Mouse (Mus musculus): ENCODE results near the gene Ddc. TPM values are rescaled to one million over a fixed set of nuclear protein-coding genes. Genes with fewer than 3 reads are reported as not detected.

Ddc gene
- polyA plus RNA-seq, 1 experiment from 2014 or later, result 21.1 TPM

- ATAC-seq (replicated peaks), result peak; percentile 67; the same call in 1 of the 2 replicates
- Histone ChIP-seq H3K27me3 (replicated peaks) (no peaks in the 10 kb centered on the region), H3K36me3 (replicated peaks) (peaks cover 5% of the 10 kb centered on the region; the same call in 1 of the 2 replicates), H3K9ac (no peak overlapping the region), H3K27ac (no peak overlapping the region), H3K4me3 (no peak overlapping the region), H3K4me2 (no peak overlapping the region), H3K4me1 (no peaks in the 10 kb centered on the region), H3K9me3 (no peaks in the 10 kb centered on the region)
- WGBS, result 66% methylated on average over 11 of the region's 11 CpGs
These were observed 34.3 kb upstream of the Ddc start for GRCm38 (mm10) chr11:11932102-11932789.

DNA sequence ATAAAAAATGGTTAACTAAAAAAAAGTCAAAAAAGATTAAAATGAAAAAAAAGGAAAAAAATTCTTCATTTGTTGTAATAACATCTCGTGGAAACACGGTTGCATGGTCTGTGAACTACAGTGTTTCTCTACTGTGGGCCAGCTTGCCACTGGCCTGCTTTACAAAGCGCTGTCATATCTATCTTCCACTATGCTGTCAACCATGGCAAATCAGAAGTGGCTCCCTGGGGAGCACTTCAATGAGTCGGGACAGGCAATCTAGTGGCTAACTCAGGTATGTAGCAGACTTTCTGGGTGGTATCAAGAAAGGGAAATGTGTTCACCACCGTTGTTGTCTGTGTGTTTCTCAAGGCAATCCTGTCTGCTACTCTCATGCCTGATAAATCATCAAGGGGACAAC, 33.7 kb upstream of the Ddc start:
- Histone ChIP-seq H3K4me3 (no peak overlapping the region), H3K27me3 (replicated peaks) (no peaks in the 10 kb centered on the region), H3K9me3 (no peaks in the 10 kb centered on the region), H3K27ac (no peak overlapping the region), H3K9ac (no peak overlapping the region), H3K4me1 (no peaks in the 10 kb centered on the region), H3K36me3 (replicated peaks) (peaks cover 5% of the 10 kb centered on the region; the same call in 1 of the 2 replicates), H3K4me2 (no peak overlapping the region)
- ATAC-seq (replicated peaks), result no peak
- 63% methylated on average over 5 of the region's 5 CpGs for WGBS

- no peaks in the 10 kb centered on the region for H3K9me3 ChIP-seq
- H3K27me3 ChIP-seq (replicated peaks), result no peaks in the 10 kb centered on the region
- H3K4me1 ChIP-seq, result no peaks in the 10 kb centered on the region
- no peak overlapping the region for H3K27ac ChIP-seq
- ATAC-seq (replicated peaks), result no peak
- WGBS, result 91% methylated on average over 11 of the region's 11 CpGs
- no peak overlapping the region for H3K9ac ChIP-seq
- no peak overlapping the region for H3K4me3 ChIP-seq
- no peak overlapping the region for H3K4me2 ChIP-seq
- no peaks in the 10 kb centered on the region; the same call in 1 of the 2 replicates for H3K36me3 ChIP-seq (replicated peaks)
These were observed 32.6 kb upstream of the Ddc start for GRCm38 (mm10) chr11:11930527-11930926.

GRCm38 (mm10) chr11:11929059-11929458, 31.1 kb upstream of the Ddc start:
- Histone ChIP-seq H3K36me3 (replicated peaks) (no peaks in the 10 kb centered on the region; the same call in 1 of the 2 replicates), H3K27me3 (replicated peaks) (no peaks in the 10 kb centered on the region), H3K9ac (no peak overlapping the region), H3K27ac (no peak overlapping the region), H3K4me1 (no peaks in the 10 kb centered on the region), H3K9me3 (no peaks in the 10 kb centered on the region), H3K4me3 (no peak overlapping the region), H3K4me2 (no peak overlapping the region)
- ATAC-seq (replicated peaks), result no peak
- WGBS, result 89% methylated on average over 3 of the region's 3 CpGs

GRCm38 (mm10) chr11:11928586-11928985, 30.6 kb upstream of the Ddc start:
- WGBS, result 90% methylated on average over 2 of the region's 2 CpGs
- H3K9me3 ChIP-seq, result no peaks in the 10 kb centered on the region
- no peaks in the 10 kb centered on the region for H3K27me3 ChIP-seq (replicated peaks)
- no peaks in the 10 kb centered on the region; the same call in 1 of the 2 replicates for H3K36me3 ChIP-seq (replicated peaks)
- H3K27ac ChIP-seq, result no peak overlapping the region
- no peak for ATAC-seq (replicated peaks)
- no peaks in the 10 kb centered on the region for H3K4me1 ChIP-seq
- no peak overlapping the region for H3K4me2 ChIP-seq
- no peak overlapping the region for H3K4me3 ChIP-seq
- H3K9ac ChIP-seq, result no peak overlapping the region

DNA sequence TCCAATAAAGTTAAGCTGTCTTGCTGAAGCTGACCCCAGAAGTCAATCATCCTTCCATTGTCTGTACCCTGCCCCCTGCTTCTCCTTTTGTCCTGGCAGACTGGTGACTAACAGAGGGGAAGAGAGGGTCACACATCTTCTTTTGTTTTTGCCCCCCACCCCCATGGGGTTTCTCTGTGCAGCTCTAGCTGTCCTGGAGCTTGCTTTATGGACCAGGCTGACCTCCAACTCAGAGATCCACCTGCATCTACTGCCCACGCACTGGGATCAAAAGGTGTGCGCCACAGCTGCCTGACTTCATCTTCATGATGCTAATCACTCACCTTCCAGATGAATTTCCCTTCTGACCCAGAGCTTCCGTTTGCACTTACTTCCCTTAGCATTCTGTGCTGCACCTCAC, 26.0 kb upstream of the Ddc start:
- no peak overlapping the region for H3K4me3 ChIP-seq
- H3K9me3 ChIP-seq, result no peaks in the 10 kb centered on the region
- no peaks in the 10 kb centered on the region for H3K36me3 ChIP-seq (replicated peaks)
- no peak overlapping the region for H3K9ac ChIP-seq
- ATAC-seq (replicated peaks), result no peak
- H3K4me2 ChIP-seq, result no peak overlapping the region
- WGBS, result 27% methylated on average over 3 of the region's 3 CpGs
- no peaks in the 10 kb centered on the region for H3K27me3 ChIP-seq (replicated peaks)
- H3K27ac ChIP-seq, result no peak overlapping the region
- no peaks in the 10 kb centered on the region for H3K4me1 ChIP-seq

DNA sequence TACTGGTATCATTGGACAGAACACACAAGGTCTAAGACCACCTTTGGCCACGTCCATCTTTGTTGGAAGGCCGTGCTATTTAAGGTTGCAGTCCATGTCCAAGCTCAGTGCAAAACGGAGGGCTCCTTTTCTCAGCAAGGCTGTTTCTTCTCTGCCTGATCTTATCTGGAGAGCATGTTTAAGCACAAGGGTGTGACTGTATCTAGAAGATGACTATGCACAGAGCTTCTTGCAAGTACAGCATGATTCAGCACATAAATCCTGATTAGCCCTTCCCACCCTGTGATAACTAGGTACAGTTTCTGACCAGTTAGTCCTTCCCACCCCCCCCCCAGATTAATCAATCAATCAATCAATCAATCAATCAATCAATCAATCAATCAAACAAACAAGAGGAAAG, 25.4 kb upstream of the Ddc start:
- H3K4me3 ChIP-seq, result no peak overlapping the region
- no peak for ATAC-seq (replicated peaks)
- 87% methylated on average over 3 of the region's 3 CpGs for WGBS
- no peaks in the 10 kb centered on the region for H3K9me3 ChIP-seq
- H3K27me3 ChIP-seq (replicated peaks), result no peaks in the 10 kb centered on the region
- H3K27ac ChIP-seq, result no peak overlapping the region
- no peaks in the 10 kb centered on the region for H3K4me1 ChIP-seq
- no peaks in the 10 kb centered on the region for H3K36me3 ChIP-seq (replicated peaks)
- no peak overlapping the region for H3K9ac ChIP-seq
- no peak overlapping the region for H3K4me2 ChIP-seq

GRCm38 (mm10) chr11:11922106-11922505, 24.2 kb upstream of the Ddc start:
- H3K9ac ChIP-seq, result no peak overlapping the region
- no peak for ATAC-seq (replicated peaks)
- no peaks in the 10 kb centered on the region for H3K36me3 ChIP-seq (replicated peaks)

GRCm38 (mm10) chr11:11907703-11908413, 9.9 kb upstream of the Ddc start:
- H3K4me1 ChIP-seq, result no peaks in the 10 kb centered on the region
- no peak overlapping the region for H3K4me2 ChIP-seq
- no peak overlapping the region for H3K4me3 ChIP-seq
- no peak overlapping the region for H3K27ac ChIP-seq
- no peaks in the 10 kb centered on the region for H3K9me3 ChIP-seq
- H3K9ac ChIP-seq, result no peak overlapping the region
- H3K36me3 ChIP-seq (replicated peaks), result no peaks in the 10 kb centered on the region
- 60% methylated on average over 7 of the region's 7 CpGs for WGBS
- ATAC-seq (replicated peaks), result no peak
- no peaks in the 10 kb centered on the region for H3K27me3 ChIP-seq (replicated peaks)

More at GRCm38 (mm10) chr11:11922106-11922505, 24.2 kb upstream of the Ddc start:
- no peak overlapping the region for H3K4me3 ChIP-seq
- H3K9me3 ChIP-seq, result no peaks in the 10 kb centered on the region
- no peaks in the 10 kb centered on the region for H3K27me3 ChIP-seq (replicated peaks)
- H3K4me1 ChIP-seq, result no peaks in the 10 kb centered on the region
- H3K27ac ChIP-seq, result no peak overlapping the region
- 95% methylated on average over 2 of the region's 2 CpGs for WGBS
- H3K4me2 ChIP-seq, result no peak overlapping the region

DNA sequence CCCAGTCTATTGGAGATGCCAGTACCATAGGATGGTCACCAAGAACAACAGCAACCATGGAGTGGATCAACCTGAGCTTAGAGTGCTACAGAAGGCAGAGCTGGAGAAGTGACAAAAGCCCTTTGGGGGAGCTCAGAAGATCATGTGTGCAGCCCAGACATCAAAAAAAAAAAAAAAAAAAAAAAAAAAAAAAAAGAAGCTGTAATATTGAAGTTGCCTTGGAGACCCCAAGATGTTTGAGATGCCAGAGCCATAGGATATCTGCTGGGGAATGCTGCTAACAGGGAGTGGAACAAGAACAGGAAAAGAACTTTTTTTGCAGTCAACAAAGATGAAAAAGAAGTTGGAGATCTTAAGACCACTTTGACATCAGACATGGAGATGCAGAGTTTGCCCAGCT, 7.6 kb upstream of the Ddc start:
- H3K4me2 ChIP-seq, result no peak overlapping the region
- H3K27ac ChIP-seq, result no peak overlapping the region
- H3K9ac ChIP-seq, result no peak overlapping the region
- no peaks in the 10 kb centered on the region for H3K27me3 ChIP-seq (replicated peaks)
- ATAC-seq (replicated peaks), result no peak
- H3K9me3 ChIP-seq, result no peaks in the 10 kb centered on the region
- H3K4me1 ChIP-seq, result no peaks in the 10 kb centered on the region
- H3K4me3 ChIP-seq, result no peak overlapping the region
- no peaks in the 10 kb centered on the region for H3K36me3 ChIP-seq (replicated peaks)

- Histone ChIP-seq H3K27me3 (replicated peaks) (no peaks in the 10 kb centered on the region), H3K36me3 (replicated peaks) (no peaks in the 10 kb centered on the region), H3K4me3 (no peak overlapping the region), H3K4me2 (no peak overlapping the region), H3K27ac (no peak overlapping the region), H3K9ac (no peak overlapping the region), H3K9me3 (no peaks in the 10 kb centered on the region), H3K4me1 (no peaks in the 10 kb centered on the region)
- ATAC-seq (replicated peaks), result no peak
- 68% methylated on average over 5 of the region's 5 CpGs for WGBS
These were observed 7.1 kb upstream of the Ddc start for GRCm38 (mm10) chr11:11904995-11905394.

DNA sequence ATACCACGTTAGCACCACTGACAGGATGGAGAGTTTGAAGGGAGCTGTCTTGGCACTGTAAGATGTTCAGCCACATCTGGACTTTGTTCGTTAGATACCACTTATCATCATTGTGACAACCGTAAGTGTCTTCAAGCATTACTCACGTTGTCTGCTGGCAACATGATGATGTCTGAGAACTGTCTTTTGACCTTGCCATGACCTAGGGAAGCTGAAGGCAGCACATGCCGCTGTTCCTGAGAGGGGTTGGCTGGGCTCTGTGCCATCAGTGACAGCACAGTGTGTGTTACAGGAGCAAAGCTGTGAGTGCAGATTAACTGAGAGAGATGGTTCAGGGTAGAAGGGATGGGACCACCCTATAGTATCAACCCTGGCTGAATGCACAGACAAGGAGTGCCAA, 3.6 kb upstream of the Ddc start:
- no peaks in the 10 kb centered on the region for H3K9me3 ChIP-seq
- 83% methylated on average over 5 of the region's 5 CpGs for WGBS
- H3K27ac ChIP-seq, result no peak overlapping the region
- no peaks in the 10 kb centered on the region for H3K4me1 ChIP-seq
- no peak overlapping the region for H3K4me2 ChIP-seq
- H3K4me3 ChIP-seq, result no peak overlapping the region
- ATAC-seq (replicated peaks), result no peak
- H3K9ac ChIP-seq, result no peak overlapping the region
- no peaks in the 10 kb centered on the region for H3K27me3 ChIP-seq (replicated peaks)
- H3K36me3 ChIP-seq (replicated peaks), result no peaks in the 10 kb centered on the region

DNA sequence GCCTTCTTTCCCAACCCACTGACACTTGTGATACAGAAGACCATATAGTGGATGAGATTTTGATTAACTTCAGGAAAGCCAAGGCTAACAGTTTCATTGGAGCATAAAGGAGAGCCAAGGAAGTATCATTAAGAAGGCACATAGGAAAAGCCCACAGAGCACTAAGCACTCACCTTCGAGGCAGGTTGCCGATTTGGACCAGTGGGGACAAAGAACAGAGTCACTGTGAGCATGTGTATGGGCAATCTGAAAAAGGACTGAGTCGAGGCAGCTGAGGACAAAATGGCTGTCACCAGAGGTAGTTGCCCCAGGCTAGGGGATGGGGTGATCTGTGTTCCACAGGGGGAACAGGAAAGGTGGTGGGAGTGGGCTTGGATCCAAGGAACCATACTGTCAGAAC, 552 bp upstream of the Ddc start:
- Histone ChIP-seq H3K4me2 (no peak overlapping the region), H3K4me3 (no peak overlapping the region), H3K4me1 (no peaks in the 10 kb centered on the region), H3K9ac (no peak overlapping the region), H3K36me3 (replicated peaks) (no peaks in the 10 kb centered on the region), H3K9me3 (no peaks in the 10 kb centered on the region), H3K27me3 (replicated peaks) (no peaks in the 10 kb centered on the region), H3K27ac (no peak overlapping the region)
- ATAC-seq (replicated peaks), result no peak
- WGBS, result 93% methylated on average over 3 of the region's 3 CpGs
